Mouse (Mus musculus) heart, postnatal 10 days (tissue): ENCODE measurements at regions not wholly inside any gene's neighbourhood (a gene's known extent, or its start where the extent isn't known, plus 50 kb on each side); places are given as distances from the start of the nearest gene placed in this dataset.

Experiments
- DNase-seq, 2 experiments: peaks; one replicate each; pipeline ENCODE4 v3.0.0; 2021
- intact Hi-C: fragments of 180-260 bp; cut with DNase I; formaldehyde crosslinking; loops from one replicate; pipeline ENCODE4 v1.15.1; 2025

DNA sequence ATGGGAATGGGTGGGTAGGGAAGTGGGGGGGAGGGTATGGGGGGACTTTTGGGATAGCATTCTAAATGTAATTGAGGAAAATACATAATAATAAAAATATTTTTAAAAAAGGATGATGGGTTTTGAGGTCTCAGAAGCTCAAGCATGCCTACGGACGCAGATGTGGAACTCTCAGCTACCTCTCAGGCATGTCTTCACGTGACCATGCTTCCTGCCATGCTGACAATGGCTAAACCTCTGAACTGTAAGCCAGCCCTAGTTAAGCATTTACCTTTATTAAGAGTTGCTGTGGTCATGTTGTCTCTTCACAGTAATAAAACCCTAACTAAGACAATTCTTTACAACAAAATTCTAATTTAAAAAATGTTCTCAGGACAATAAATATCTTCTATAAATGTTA is 80.0 kb downstream of the Tex36 start:
- intact Hi-C loops = no loop called here
- no peak for DNase-seq

DNA sequence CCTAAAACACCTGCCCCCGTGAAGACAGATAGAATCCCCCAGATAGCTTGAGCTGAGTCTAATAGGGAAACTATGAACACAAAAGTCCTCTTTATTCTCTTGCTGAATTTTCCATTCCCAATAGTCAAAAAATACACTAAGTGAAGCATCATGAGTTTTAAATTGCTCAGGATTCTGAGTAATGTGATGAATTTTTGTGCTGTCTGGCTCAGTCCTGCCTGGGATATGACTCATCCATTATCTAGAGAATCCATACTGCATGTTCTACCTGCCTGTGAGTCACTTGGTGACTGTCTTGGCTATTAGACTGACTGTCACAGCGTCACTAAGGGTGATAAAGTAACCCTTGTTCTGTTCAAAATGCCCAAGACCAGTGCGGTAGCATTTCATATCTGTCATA is 83.0 kb downstream of the Tex36 start:
- intact Hi-C loops = no loop called here
- no peak for DNase-seq

DNA sequence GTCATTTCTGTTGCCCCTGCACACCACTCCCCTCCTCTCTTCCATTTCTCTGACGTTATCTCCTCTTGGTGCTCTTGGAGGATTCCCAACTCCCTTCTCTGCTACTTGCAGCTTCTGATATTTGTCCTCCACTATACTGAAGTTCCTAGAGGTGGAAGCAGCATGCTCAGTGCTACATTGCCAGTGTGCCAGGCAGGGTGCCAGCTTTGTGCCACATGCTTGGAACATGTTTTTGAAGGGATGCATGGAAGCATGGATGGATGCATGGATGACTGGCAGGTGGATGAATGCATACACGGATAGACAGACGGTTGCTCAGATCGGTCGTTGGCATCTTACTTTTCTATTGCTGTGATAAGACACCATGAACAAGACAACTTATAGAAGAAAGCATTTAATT is 84.4 kb downstream of the Tex36 start:
- intact Hi-C loops = no loop called here
- no peak for DNase-seq

DNA sequence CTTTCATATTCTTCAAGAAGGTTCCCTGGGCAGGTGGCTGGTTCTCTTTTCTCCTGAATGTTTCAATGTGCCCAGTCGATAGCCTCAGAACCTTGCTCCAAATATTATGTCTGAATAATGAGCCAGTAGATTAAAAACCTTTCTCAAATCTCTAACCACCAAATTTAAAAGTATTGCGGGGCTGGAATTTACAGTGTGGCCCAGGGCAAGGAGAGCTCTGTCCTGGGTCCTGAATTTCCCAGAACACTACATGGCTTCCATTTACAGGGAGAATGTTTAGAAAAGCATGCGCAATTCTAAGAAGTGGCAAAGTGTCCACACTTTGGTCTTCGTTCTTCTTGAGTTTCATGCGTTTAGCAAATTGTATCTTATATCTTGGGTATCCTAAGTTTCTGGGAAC is 91.0 kb downstream of the Tex36 start:
- peak; percentile 10 to 21 for DNase-seq
- intact Hi-C loops = no loop called here

DNA sequence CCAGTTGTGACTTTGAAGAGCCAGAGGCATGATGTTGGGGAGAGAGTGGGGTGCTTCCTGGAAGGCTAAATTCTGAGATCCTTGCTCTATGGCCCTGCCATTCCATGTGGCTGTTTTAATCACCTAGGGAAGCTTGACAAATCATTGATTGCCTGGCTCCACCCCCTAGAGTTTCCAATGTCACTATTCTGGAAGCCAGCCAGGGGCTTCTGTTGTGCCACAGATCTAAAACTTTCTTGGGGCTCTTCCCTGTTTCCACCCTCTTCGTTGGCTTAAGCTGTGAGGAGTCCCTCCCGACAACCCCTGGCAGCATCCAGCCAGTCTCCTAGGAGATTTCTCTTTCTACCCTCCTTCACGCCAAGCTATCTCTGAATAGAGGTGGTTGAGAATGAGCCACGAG is 92.5 kb downstream of the Tex36 start:
- intact Hi-C loops = no loop called here
- DNase-seq = no peak

DNA sequence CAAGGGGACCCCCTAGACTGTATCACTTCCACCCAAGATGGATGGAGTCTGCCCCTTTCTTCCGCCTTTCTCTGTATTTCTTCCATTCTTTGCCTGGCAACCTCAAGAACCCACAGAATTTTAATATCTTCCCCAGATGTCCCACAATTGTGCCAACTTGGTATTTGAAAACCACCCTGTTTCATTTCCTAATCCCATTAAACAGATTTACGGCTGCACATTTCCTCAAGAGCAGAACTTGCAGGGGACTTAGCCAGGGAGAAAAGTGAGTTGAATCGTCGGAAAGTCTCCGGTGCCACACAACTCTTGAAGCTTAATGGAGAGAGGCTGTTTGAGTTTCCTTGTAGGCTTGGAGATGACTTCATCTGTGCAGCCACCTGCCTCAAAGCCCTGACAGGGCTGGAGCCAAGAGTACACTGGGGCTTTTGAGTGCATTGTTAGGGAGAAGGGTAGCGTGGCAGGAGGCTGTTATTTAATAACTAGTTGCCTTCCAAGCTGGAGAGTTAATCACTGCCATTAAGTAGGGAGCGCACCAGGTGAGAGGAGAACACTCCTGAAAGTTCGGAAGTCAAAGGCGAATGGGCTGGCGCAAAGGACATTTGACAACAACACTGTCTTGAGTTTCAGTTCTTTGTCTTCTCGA is 93.5 kb downstream of the Tex36 start:
- DNase-seq = no peak
- intact Hi-C loops = no loop called here

DNA sequence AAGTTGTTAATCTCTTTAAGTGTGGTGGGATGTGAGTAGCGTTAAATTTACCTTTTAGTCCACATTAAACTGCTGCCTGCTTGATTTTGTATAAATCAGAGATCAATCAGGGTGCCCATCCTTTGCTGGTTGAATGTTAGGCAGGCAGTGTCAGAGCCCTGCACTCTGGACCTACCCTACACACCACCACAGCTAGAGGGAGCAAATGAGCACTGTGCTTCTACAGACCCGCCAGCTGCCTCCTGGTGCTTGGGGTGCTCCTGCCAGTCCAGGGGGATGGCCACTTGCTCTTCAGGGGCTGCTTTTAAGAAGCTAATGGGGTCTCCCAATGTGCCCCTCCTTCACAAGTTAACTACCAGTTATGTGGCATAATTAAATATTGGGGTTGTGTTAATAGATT is 96.3 kb downstream of the Tex36 start:
- intact Hi-C loops = no loop called here
- DNase-seq = no peak

DNA sequence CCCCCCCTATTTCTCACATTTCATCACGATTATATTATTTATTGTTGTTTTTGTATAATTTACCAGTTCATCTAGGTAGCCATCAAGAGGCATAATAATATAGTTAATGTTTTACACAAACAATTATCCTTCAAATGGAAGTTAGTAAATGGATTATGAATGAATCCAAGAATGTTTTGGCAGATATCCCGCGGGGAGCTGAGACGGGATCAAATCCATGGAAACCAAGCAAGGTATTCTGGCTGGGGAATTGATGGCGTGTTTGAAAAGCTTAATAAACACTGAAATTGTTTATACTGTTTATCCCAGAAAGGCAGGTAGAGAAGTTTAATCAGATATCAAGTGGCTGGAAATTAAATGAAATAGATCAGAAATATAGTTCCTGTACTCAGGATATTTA is 98.0 kb downstream of the Tex36 start:
- intact Hi-C loops = no loop called here
- DNase-seq = no peak

DNA sequence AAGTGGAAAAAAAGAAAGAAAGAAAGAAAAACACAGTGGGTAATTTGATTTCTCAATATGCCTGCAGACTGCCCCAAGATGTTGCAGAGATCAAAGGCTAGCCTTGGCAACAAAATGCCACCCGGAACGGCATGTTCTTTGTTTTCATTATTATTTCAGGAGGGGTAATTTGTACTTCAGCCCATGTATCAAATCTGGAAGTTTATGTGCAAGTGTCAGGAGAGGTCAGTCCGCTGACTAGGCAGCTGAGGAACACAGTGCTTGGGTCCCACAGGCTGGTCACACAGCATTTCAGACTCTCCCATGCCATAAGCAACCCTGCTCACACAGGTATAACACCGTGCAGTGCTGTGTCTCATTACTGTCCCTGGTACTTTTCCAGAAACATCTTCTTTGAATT is 99.2 kb downstream of the Tex36 start:
- DNase-seq = no peak
- intact Hi-C loops = no loop called here

DNA sequence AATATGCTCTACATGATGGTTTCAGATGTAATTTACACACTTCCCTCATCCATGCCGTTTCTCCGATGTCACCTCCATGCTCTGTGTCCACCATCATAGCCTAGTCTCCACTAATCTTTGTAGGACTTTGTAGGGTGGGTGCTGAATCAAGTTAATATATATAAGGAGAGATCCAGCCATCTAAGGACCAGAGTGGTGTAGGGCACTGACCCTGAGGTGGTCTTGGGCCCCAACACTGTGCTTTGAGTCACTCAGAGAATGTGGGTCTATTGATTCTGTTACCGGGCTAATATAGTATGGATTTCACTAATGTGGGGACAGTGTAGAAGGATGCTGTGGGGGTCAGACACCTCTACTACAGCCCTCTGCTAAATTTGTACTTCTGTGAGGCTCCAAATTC is 104.4 kb downstream of the Tex36 start:
- intact Hi-C loops = no loop called here
- DNase-seq = no peak

DNA sequence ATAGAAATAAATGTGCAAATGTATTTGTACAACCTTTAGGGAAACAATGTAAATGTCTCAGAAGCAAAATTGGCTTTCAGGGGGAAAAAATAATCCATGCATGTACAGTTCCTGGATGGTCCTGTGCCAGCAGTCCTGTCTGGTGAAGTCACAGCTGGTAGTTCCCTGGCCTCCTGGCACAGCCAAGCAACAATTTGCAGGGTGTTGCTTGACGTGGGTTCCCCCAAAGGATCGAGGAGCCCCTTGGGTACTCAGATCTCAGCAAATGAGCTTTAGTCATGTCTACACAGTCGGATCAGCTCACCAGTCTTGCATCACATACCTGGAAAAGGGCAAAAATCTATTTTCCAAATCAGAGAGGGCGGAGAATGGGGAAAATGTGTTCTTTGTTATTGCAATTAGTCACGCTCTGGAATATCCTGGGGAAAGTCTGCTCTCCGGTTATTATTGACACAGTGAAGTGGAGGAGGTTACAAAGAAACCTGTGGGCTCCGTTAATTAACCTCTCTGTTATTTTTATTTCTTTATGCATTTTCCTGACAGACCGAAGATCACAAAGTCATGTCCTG is 106.9 kb downstream of the Tex36 start:
- intact Hi-C loops = no loop called here
- DNase-seq = no peak

DNA sequence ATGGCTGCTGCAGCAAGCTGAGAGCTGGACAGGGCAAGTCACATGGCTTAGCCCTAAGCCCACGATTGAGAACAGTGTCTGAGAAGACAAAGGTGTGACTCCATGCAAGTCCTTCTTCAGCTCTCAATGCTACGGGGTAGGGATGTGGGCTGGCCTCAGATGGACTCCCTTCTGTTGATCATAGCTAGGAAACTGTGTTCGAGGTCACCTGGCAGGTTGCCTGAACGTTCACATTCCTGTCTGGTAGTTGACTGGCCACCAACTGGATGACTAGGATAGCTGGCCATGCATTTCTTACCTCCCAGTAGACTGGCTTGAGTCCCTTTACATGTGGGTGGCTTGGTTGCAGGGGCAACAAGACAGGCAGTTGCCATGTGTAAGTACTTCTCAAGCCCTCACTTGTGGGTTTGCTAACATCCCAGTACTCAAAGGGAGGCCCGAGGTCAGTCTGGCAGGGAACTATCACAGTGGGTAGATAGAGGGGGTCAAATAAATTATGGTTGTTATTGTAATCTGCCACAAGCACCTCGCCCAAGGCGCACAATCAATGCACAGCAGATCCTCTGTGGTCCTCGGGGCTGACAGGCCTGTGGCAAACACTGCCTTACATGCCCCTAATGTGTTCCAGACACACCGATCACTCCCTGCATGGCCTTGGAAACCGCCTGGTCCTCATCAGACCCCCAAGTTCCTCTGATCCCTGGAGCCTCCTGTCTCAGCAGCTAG is 107.5 kb downstream of the Tex36 start:
- no peak for DNase-seq
- intact Hi-C loops = no loop called here

DNA sequence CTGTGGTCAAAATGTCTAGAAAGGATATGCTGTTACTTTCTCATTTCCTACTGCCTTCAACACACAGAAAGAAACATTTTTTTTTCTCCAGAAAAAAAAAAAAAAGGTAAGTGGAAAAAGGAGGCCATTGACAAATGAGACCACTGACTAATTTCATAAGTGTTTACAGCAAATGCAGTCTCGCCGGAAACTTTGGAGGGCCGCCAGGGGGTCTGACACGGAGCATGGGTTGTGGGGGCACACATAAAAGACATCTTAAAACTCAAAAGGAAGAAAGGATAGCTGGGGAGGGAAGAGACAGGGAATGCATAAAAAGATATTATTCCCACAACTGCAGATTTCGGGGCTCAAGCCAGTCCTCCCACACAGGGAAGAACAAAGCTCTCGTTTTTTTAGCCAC is 109.3 kb downstream of the Tex36 start:
- intact Hi-C loops = no loop called here
- no peak for DNase-seq

DNA sequence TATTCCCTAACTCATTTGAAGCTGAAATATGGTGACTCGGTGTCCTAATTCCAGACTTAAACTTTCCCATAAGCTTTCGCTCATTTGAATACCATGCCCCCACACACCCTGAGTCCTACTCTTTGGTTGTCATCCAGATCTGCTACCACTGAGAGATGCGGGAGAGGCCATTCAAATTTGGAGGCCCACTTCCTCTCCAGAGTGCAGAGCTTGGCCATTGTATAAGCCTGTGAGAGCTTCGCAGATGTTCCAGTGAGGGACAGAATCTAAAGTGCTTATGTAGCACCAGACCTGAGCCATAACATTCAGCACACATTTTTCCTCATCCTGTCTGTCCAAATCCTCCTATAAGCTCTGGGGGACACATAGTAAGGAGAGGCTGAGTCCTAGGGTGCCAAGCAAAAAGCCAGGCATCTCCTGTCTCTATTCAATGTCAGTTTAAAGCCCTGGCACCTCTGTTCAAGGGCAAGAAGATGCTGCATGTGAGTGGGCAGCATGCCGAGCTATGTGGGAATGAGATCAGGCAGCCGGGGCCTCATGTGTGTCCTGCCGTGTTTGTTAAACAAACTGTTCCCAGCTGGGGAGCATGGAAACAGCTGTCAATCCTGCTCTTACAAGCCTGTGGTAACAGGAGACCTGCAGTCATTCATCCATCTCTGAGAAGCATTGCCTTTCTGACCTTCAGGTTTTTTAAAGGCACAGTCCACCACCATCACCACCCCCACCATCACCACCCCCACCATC is 113.9 kb downstream of the Tex36 start:
- peak; percentile 3 to 9 for DNase-seq
- intact Hi-C loops = no loop called here

DNA sequence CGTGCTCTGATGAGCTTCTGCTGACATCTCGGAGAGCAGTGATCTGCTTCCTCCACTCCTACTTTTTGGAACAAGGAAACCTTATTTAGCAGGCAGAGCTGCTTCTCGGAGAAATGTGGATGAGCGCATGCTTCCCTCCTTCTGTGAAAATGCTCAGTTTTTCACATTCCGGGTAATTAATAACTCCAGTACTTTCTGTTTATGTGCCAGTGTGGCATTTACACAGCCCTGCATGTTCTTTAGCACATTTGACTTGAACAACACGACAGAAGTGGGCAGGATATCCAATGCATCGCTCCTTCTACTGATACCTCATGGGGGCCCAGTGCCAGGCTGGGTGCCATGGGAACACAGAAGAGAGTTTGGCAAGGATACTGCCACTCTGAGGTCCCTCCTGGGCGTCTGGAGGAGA is 117.5 kb downstream of the Tex36 start:
- intact Hi-C loops = no loop called here
- no peak for DNase-seq

DNA sequence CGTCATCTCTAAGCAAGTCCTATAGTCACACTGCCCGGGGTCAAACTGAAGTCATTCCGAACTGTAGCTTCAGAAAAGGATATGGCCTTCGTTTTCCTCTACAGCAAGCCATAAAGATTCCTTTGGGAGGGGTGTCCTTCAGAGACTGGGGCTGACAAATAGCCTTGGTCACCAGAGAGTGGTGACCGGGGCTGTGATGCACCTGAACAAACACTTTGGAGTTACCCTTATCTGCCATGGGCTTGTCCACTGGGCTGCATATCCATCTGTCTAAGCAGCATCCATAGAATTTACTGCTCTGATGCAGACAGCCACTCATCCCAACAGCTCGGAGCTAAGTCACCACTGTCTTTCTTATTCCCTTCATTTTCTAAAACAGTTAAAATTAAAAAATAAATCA is 120.4 kb downstream of the Tex36 start:
- DNase-seq = no peak
- intact Hi-C loops = no loop called here

DNA sequence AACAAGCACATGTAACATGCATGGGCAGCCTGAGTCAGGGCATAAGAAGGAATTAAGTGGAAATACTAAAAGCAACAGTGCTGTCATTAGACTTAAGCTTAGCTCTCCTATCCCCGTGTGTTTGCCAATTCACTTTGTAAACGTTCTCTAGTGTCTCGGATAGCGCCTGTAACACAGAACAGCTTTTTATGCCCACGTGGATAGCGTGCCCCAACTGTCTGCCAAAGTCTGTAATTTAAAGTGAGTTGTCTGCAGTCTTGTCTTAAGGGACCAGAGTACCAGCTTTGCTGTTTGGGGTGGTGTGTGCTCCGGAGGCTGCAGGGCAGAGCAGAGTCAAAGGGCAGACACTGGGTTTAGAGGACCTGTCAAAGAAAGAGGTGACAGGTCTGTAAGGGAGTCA is 122.3 kb downstream of the Tex36 start:
- intact Hi-C loops = no loop called here
- no peak for DNase-seq

DNA sequence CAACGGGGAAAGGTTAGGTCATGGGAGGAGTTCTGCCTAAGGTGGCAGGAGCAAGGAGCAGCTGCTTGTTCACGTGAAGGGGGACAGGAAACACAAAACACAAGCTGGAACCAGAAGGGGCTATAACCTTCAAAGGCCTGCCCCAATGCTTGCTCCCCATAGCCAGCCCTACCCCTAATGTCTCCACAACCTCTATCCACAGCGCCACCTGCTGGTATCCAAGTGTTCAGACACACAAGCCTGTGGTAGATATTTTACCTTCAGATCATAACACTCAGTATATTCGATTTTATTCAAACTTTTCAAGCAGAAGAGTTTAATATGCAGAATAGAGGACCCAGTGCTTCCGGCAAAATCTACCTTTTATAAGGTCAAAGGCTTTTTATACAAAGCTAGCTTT is 124.0 kb downstream of the Tex36 start:
- DNase-seq = no peak
- intact Hi-C loops = no loop called here

DNA sequence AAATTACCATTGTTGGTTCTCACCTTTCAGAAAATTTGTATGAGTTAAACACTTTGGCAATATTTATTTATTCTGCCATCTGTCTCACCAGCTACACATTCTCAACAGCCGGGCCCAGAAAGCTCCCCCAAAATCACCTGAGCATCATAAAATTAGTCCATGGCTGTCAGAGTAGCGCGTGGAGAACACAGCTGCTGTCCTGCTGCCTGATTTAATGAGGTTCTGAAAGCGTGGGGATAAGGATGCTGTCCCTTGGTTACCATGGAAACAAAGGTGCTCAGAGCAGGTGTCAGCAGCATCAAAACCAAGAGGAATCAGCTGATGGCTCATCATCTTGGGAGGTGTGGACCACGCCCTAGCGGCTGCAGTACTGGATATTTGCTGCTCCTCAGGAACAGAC is 124.7 kb downstream of the Tex36 start:
- intact Hi-C loops = no loop called here

DNA sequence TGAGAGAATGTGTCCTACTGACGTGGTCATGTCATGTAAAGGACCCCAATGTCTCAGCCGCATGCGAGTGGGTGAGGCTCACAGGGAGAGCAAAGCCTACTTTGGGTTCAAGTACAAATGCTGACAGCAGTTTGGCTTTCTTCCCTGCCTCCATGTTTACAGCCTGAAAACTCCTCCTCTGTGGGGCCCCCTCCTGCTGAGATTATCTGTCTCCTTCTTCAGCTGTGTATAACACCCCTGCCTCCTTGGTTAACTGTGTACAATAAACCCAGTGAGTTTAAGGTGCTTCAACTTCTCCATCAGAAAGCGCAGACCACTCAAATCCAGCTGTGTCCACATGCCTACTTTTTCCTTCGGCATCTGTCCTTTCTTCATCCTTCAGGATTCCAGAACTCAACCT is 130.3 kb downstream of the Tex36 start:
- intact Hi-C loops = no loop called here
- DNase-seq = no peak

More for the DNA sequence above, 124.7 kb downstream of the Tex36 start:
- no peak for DNase-seq

DNA sequence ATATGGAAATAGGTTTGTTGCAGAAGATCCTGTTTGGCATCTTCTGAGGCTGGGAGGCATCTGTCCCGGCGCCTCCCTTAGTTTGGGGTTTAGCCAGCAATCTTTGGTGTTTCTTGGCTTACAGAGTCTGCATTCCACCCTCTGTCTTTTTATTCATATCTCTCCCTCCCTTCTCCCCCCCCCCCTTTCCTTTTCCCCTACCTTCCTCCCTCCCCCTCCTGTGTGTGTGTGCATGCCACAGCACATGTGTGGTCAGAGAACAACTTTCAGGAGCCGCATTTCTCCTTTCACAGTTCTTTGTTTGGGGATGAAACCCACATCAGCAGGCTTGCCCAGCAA is 131.4 kb downstream of the Tex36 start:
- peak; percentile 14 to 17 for DNase-seq
- intact Hi-C loops = no loop called here
